Mouse (Mus musculus): ENCODE data around the gene Nphs1.

DNA sequence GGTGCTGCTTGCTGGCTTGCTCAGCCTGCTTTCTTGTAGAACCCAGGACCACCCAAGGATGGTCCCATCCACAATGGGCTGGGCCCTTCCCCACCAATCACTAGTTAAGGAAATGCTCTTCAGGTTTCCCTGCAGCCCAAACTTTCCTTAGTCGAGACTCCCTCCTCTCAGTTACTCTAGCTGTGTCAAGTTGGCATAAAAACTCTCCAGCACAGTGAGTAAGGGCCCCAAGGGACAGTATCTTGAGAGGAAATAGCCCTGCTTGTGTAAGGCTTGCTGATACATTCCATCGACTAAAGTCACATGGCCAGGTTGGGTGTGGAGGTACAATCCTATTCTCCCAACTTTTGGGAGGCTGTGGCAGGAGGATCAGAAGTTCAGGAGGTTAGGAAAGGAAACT lies 27.9 kb upstream of the Nphs1 start:
- no peak for TF ChIP-seq POLR2A (IDR thresholded peaks at IDR 0.05; ENCODE audit: low read depth, low read length)
- TF ChIP-seq CTCF (IDR thresholded peaks at IDR 0.05; ENCODE audit: extremely low read depth, insufficient read depth, insufficient read length, insufficient replicate concordance) = no peak
